Mouse (Mus musculus): ENCODE measurements around the gene Col3a1. TPM values are rescaled to one million over a fixed set of nuclear protein-coding genes. Genes with fewer than 3 reads are reported as not detected.

The Col3a1 gene
- polyA plus RNA-seq, 1 experiment from 2014 or later, result 1,853 TPM

GRCm38 (mm10) chr1:45359673-45360072 is 48.3 kb downstream of the Col3a1 start:
- no peak overlapping the region for H3K9ac ChIP-seq (ENCODE audit: low read length)
- H3K27me3 ChIP-seq (replicated peaks; ENCODE audit: control insufficient read depth, insufficient read depth, low read length), result no peaks in the 10 kb centered on the region
- H3K4me1 ChIP-seq (replicated peaks; ENCODE audit: control insufficient read depth, insufficient read depth, low read length), result no peaks in the 10 kb centered on the region
- no peaks in the 10 kb centered on the region for H3K36me3 ChIP-seq (ENCODE audit: control insufficient read depth, insufficient read depth, low read length)
- DNase-seq (ENCODE audit: low spot score) (no peak), ATAC-seq (replicated peaks; ENCODE audit: low FRiP score, low TSS enrichment, low read depth) (no peak)
- no peak overlapping the region for H3K4me2 ChIP-seq (ENCODE audit: low read length)
- no peak overlapping the region for H3K27ac ChIP-seq (ENCODE audit: low read depth)
- 81% methylated on average over 2 of the region's 2 CpGs for WGBS
- no peaks in the 10 kb centered on the region for H3K9me3 ChIP-seq (ENCODE audit: control insufficient read depth, low read length)
- H3K4me3 ChIP-seq (ENCODE audit: low read depth, low read length), result no peak overlapping the region

- Histone ChIP-seq H3K27ac (ENCODE audit: low read depth) (no peak overlapping the region), H3K36me3 (ENCODE audit: control insufficient read depth, insufficient read depth, low read length) (peaks cover 9% of the 10 kb centered on the region), H3K4me3 (ENCODE audit: low read depth, low read length) (no peak overlapping the region), H3K9me3 (ENCODE audit: control insufficient read depth, low read length) (no peaks in the 10 kb centered on the region), H3K4me1 (replicated peaks; ENCODE audit: control insufficient read depth, insufficient read depth, low read length) (no peaks in the 10 kb centered on the region), H3K27me3 (replicated peaks; ENCODE audit: control insufficient read depth, insufficient read depth, low read length) (no peaks in the 10 kb centered on the region), H3K4me2 (ENCODE audit: low read length) (no peak overlapping the region), H3K9ac (ENCODE audit: low read length) (no peak overlapping the region)
- no peak for ATAC-seq (replicated peaks; ENCODE audit: low FRiP score, low TSS enrichment, low read depth)
- DNase-seq (ENCODE audit: low spot score), result no peak
- 92% methylated on average over 2 of the region's 2 CpGs for WGBS
Observed at GRCm38 (mm10) chr1:45363274-45363673, 51.9 kb downstream of the Col3a1 start.

GRCm38 (mm10) chr1:45365427-45365826 is 54.1 kb downstream of the Col3a1 start:
- Histone ChIP-seq H3K9me3 (ENCODE audit: control insufficient read depth, low read length) (peaks cover 11% of the 10 kb centered on the region; the same call in 1 of the 2 replicates), H3K9ac (ENCODE audit: low read length) (no peak overlapping the region), H3K4me2 (ENCODE audit: low read length) (no peak overlapping the region), H3K27ac (ENCODE audit: low read depth) (no peak overlapping the region), H3K36me3 (ENCODE audit: control insufficient read depth, insufficient read depth, low read length) (peaks cover 12% of the 10 kb centered on the region), H3K4me3 (ENCODE audit: low read depth, low read length) (no peak overlapping the region), H3K27me3 (replicated peaks; ENCODE audit: control insufficient read depth, insufficient read depth, low read length) (no peaks in the 10 kb centered on the region), H3K4me1 (replicated peaks; ENCODE audit: control insufficient read depth, insufficient read depth, low read length) (no peaks in the 10 kb centered on the region)
- DNase-seq (ENCODE audit: low spot score) (no peak), ATAC-seq (replicated peaks; ENCODE audit: low FRiP score, low TSS enrichment, low read depth) (no peak)
- 72% methylated on average over 1 of the region's 1 CpGs for WGBS

GRCm38 (mm10) chr1:45379992-45380690 is 68.8 kb downstream of the Col3a1 start:
- H3K4me3 ChIP-seq (ENCODE audit: low read depth, low read length), result no peak overlapping the region
- DNase-seq (ENCODE audit: low spot score) (no peak), ATAC-seq (replicated peaks; ENCODE audit: low FRiP score, low TSS enrichment, low read depth) (no peak)
- H3K27me3 ChIP-seq (replicated peaks; ENCODE audit: control insufficient read depth, insufficient read depth, low read length), result no peaks in the 10 kb centered on the region
- H3K9ac ChIP-seq (ENCODE audit: low read length), result no peak overlapping the region
- peaks cover 61% of the 10 kb centered on the region for H3K36me3 ChIP-seq (ENCODE audit: control insufficient read depth, insufficient read depth, low read length)
- H3K9me3 ChIP-seq (ENCODE audit: control insufficient read depth, low read length), result no peaks in the 10 kb centered on the region
- no peak overlapping the region for H3K4me2 ChIP-seq (ENCODE audit: low read length)
- no peak overlapping the region for H3K27ac ChIP-seq (ENCODE audit: low read depth)
- WGBS, result 58% methylated on average over 7 of the region's 7 CpGs
- no peaks in the 10 kb centered on the region for H3K4me1 ChIP-seq (replicated peaks; ENCODE audit: control insufficient read depth, insufficient read depth, low read length)

- no peak for DNase-seq (ENCODE audit: low spot score)
- Histone ChIP-seq H3K9ac (ENCODE audit: low read length) (no peak overlapping the region), H3K4me1 (replicated peaks; ENCODE audit: control insufficient read depth, insufficient read depth, low read length) (no peaks in the 10 kb centered on the region), H3K27ac (ENCODE audit: low read depth) (no peak overlapping the region), H3K36me3 (ENCODE audit: control insufficient read depth, insufficient read depth, low read length) (peaks cover 63% of the 10 kb centered on the region), H3K27me3 (replicated peaks; ENCODE audit: control insufficient read depth, insufficient read depth, low read length) (no peaks in the 10 kb centered on the region), H3K4me2 (ENCODE audit: low read length) (no peak overlapping the region), H3K9me3 (ENCODE audit: control insufficient read depth, low read length) (no peaks in the 10 kb centered on the region), H3K4me3 (ENCODE audit: low read depth, low read length) (no peak overlapping the region)
- 94% methylated on average over 2 of the region's 2 CpGs for WGBS
- no peak for ATAC-seq (replicated peaks; ENCODE audit: low FRiP score, low TSS enrichment, low read depth)
Observed at GRCm38 (mm10) chr1:45381866-45382265, 70.5 kb downstream of the Col3a1 start.

Small RNAs within 50 kb of the gene (microRNA-seq; reads per million reads assigned to microRNA genes)
- gene Gm47302, result 1.6 reads per million, percentile 19 among the genes with 10 or more reads in this experiment

Other genes with a start within 250 kb of the Col3a1 start
- 84.8 and 95.3 TPM in 2 replicates for gene Col5a2, start 191.7 kb downstream of the Col3a1 start, polyA plus RNA-seq (2014; fragmentation: Nextera tagmentation; extraction: Ambion mirVana)

All from intestine, embryonic 14.5 days (tissue).